Mouse (Mus musculus) ES-E14 (cell line): ENCODE measurements around the gene Irf2bp2. TPM values are rescaled to one million over a fixed set of nuclear protein-coding genes. Genes with fewer than 3 reads are reported as not detected.

Experiments used
- DNase-seq: peaks from one replicate; pipeline ENCODE4 v3.0.0-alpha.2; 2013; ENCODE audit warnings: low read depth, low spot score
- H3K27ac ChIP-seq: 2 replicates; pipeline ENCODE4 v1.5.1; 2012; ENCODE audit warnings: low read depth, mild to moderate bottlenecking, low read length, moderate library complexity, mixed read lengths; ENCODE audit not compliant: poor library complexity, insufficient read depth, severe bottlenecking
- H3K36me3 ChIP-seq: 2 replicates; pipeline ENCODE4 v1.6.1; 2012; ENCODE audit warnings: mild to moderate bottlenecking, low read length, moderate library complexity, mixed read lengths; ENCODE audit not compliant: control insufficient read depth, poor library complexity, insufficient read depth, severe bottlenecking
- H3K4me1 ChIP-seq, 2 experiments: fragments of 150-350 bp in 1 of 2; sonication (generic) in 1 of 2; 2 replicates each; pipeline ENCODE4 v1.6.1; 2012; ENCODE audit warnings: low read length in 2 of 2, mild to moderate bottlenecking in 1 of 2, mixed read lengths in 1 of 2; ENCODE audit not compliant: control insufficient read depth in 2 of 2, insufficient read depth in 2 of 2, poor library complexity in 1 of 2
- H3K4me3 ChIP-seq, 2 experiments: fragments of 150-350 bp in 1 of 2; sonication (generic) in 1 of 2; 2 replicates each; pipeline ENCODE4 v1.5.1; 2012; ENCODE audit warnings: low read length in 2 of 2, low read depth in 1 of 2, mild to moderate bottlenecking in 1 of 2, mixed read lengths in 1 of 2; ENCODE audit not compliant: insufficient read depth in 1 of 2, poor library complexity in 1 of 2, severe bottlenecking in 1 of 2
- H3K9ac ChIP-seq: 2 replicates; pipeline ENCODE4 v1.6.1; 2012; ENCODE audit warnings: low read depth, mild to moderate bottlenecking, low read length, mixed read lengths; ENCODE audit not compliant: poor library complexity, insufficient read depth, severe bottlenecking
- H3K9me3 ChIP-seq: fragments of 150-350 bp; sonication (generic); 2 replicates; pipeline ENCODE4 v1.6.1; 2012; ENCODE audit warnings: low read depth, mild to moderate bottlenecking, low read length; ENCODE audit not compliant: control insufficient read depth, insufficient read depth
- CHD2 ChIP-seq: IDR thresholded peaks from 2 replicates; pipeline ENCODE4 v1.6.1; 2014; ENCODE audit warnings: mild to moderate bottlenecking, low read depth, low read length, inconsistent platforms
- HCFC1 ChIP-seq: IDR thresholded peaks from 2 replicates; pipeline ENCODE4 v1.6.1; 2012; ENCODE audit warnings: low read length, inconsistent platforms, borderline replicate concordance; ENCODE audit not compliant: insufficient read depth
- MAFK ChIP-seq: IDR thresholded peaks from 2 replicates; pipeline ENCODE4 v1.6.1; 2014; ENCODE audit warnings: mild to moderate bottlenecking, low read depth, low read length, inconsistent platforms; ENCODE audit not compliant: insufficient read depth
- ZC3H11A ChIP-seq: IDR thresholded peaks from 2 replicates; pipeline ENCODE4 v1.6.1; 2012; ENCODE audit warnings: low read depth, mild to moderate bottlenecking, inconsistent platforms, low read length, borderline replicate concordance
- ZNF384 ChIP-seq: IDR thresholded peaks from 2 replicates; pipeline ENCODE4 v1.6.1; 2012; ENCODE audit warnings: low read depth, low read length, inconsistent platforms
- in situ Hi-C, 2 experiments: fragments of 600-800 bp; cut with MboI; formaldehyde crosslinking; loops; one replicate each; pipeline ENCODE4 v1.15.1; 2025; ENCODE audit warnings: low sequenced_read_pairs in 2 of 2, inconsistent platforms in 1 of 2; ENCODE audit not compliant: unreplicated experiment in 2 of 2
- total RNA-seq: library from RNA; depleted of rRNA; stranded (reverse); fragments of 300-350 nt; gene quantifications from 2 replicates; pipeline ENCODE4 v1.2.3, GENCODE M21; 2012

Irf2bp2 gene
- total RNA-seq, 1 experiment = 25.7 TPM

GRCm38 (mm10) chr8:126571065-126571660, 22.6 kb downstream of the Irf2bp2 start:
- in situ Hi-C loops = no loop called here
- Histone ChIP-seq H3K27ac (no peak overlapping the region), H3K36me3 (no peaks in the 10 kb centered on the region), H3K4me3 (no peak overlapping the region), H3K9ac (no peak overlapping the region), H3K4me1 (peaks cover 0 to 3% of the 10 kb centered on the region in 2 experiments; a peak in 2 of 4 replicates), H3K9me3 (no peaks in the 10 kb centered on the region)
- no peak for DNase-seq
- TF ChIP-seq ZC3H11A = no peak
- TF ChIP-seq MAFK = no peak
- no peak for TF ChIP-seq ZNF384
- no peak for TF ChIP-seq CHD2
- no peak for TF ChIP-seq HCFC1

GRCm38 (mm10) chr8:126570521-126571040, 23.2 kb downstream of the Irf2bp2 start:
- H3K36me3 ChIP-seq = no peaks in the 10 kb centered on the region
- no peak overlapping the region for H3K27ac ChIP-seq
- no peak overlapping the region for H3K9ac ChIP-seq
- TF ChIP-seq CHD2 (no peak), ZC3H11A (no peak), ZNF384 (no peak), MAFK (no peak), HCFC1 (no peak)
- no peak overlapping the region for H3K4me3 ChIP-seq
- no peaks in the 10 kb centered on the region for H3K9me3 ChIP-seq
- in situ Hi-C loops = no loop called here
- DNase-seq = no peak
- H3K4me1 ChIP-seq = peaks cover 0 to 4% of the 10 kb centered on the region in 2 experiments; a peak in 2 of 4 replicates

- no peak for TF ChIP-seq MAFK
- no peak for TF ChIP-seq ZC3H11A
- no peak for TF ChIP-seq ZNF384
- TF ChIP-seq HCFC1 = no peak
- TF ChIP-seq CHD2 = no peak
- in situ Hi-C loops = no loop called here
- no peak for DNase-seq
- no peak overlapping the region for H3K27ac ChIP-seq
- H3K4me1 ChIP-seq = peaks cover 2 to 9% of the 10 kb centered on the region in 2 experiments; a peak in 2 of 4 replicates
- no peak overlapping the region for H3K9ac ChIP-seq
- H3K36me3 ChIP-seq = no peaks in the 10 kb centered on the region
- no peaks in the 10 kb centered on the region for H3K9me3 ChIP-seq
- no peak overlapping the region for H3K4me3 ChIP-seq
These were observed 23.7 kb downstream of the Irf2bp2 start for GRCm38 (mm10) chr8:126570046-126570445.

- no peak overlapping the region for H3K4me3 ChIP-seq
- in situ Hi-C loops = no loop called here
- no peak overlapping the region for H3K27ac ChIP-seq
- peaks cover 2 to 12% of the 10 kb centered on the region in 2 experiments; a peak in 2 of 4 replicates for H3K4me1 ChIP-seq
- no peaks in the 10 kb centered on the region for H3K36me3 ChIP-seq
- no peak for DNase-seq
- TF ChIP-seq ZC3H11A = no peak
- no peak for TF ChIP-seq MAFK
- TF ChIP-seq HCFC1 = no peak
- no peak for TF ChIP-seq CHD2
- no peak for TF ChIP-seq ZNF384
- H3K9ac ChIP-seq = no peak overlapping the region
- H3K9me3 ChIP-seq = no peaks in the 10 kb centered on the region
These were observed 24.1 kb downstream of the Irf2bp2 start for GRCm38 (mm10) chr8:126569638-126570037.

GRCm38 (mm10) chr8:126567674-126568073, 26.1 kb downstream of the Irf2bp2 start:
- Histone ChIP-seq H3K27ac (no peak overlapping the region), H3K4me3 (no peak overlapping the region), H3K4me1 (peaks cover 2 to 16% of the 10 kb centered on the region in 2 experiments; a peak in 2 of 4 replicates), H3K9me3 (no peaks in the 10 kb centered on the region), H3K36me3 (no peaks in the 10 kb centered on the region), H3K9ac (no peak overlapping the region)
- DNase-seq = no peak
- in situ Hi-C loops = no loop called here
- no peak for TF ChIP-seq ZC3H11A
- no peak for TF ChIP-seq MAFK
- TF ChIP-seq HCFC1 = no peak
- TF ChIP-seq ZNF384 = no peak
- TF ChIP-seq CHD2 = no peak
